Mouse (Mus musculus): ENCODE results near the gene Tpo.

Tpo gene

GRCm38 (mm10) chr12:30132524-30132923 lies at the start of gene Tpo:
Gene Tpo, minus strand, starts transcription at chr12:30132624.
- in situ Hi-C loops (cut with MseI, MboI): no loop called here

- in situ Hi-C loops (cut with MseI, MboI): no loop called here
Measured at GRCm38 (mm10) chr12:30181721-30182120, 49.3 kb upstream of the Tpo start.

- in situ Hi-C loops (cut with MseI, MboI): no loop called here
Measured at GRCm38 (mm10) chr12:30179623-30180022, 47.2 kb upstream of the Tpo start.

- in situ Hi-C loops (cut with MseI, MboI): no loop called here
Measured at GRCm38 (mm10) chr12:30177966-30178365, 45.5 kb upstream of the Tpo start.

GRCm38 (mm10) chr12:30177529-30177928 lies 45.1 kb upstream of the Tpo start:
- in situ Hi-C loops (cut with MseI, MboI): no loop called here

GRCm38 (mm10) chr12:30168491-30168890 lies 36.1 kb upstream of the Tpo start:
- in situ Hi-C loops (cut with MseI, MboI): no loop called here

GRCm38 (mm10) chr12:30164538-30164937 lies 32.1 kb upstream of the Tpo start:
- in situ Hi-C loops (cut with MseI, MboI): no loop called here

GRCm38 (mm10) chr12:30164005-30164404 lies 31.6 kb upstream of the Tpo start:
- in situ Hi-C loops (cut with MseI, MboI): no loop called here

GRCm38 (mm10) chr12:30161731-30162406 lies 29.4 kb upstream of the Tpo start:
- in situ Hi-C loops (cut with MseI, MboI): no loop called here

- in situ Hi-C loops (cut with MseI, MboI): no loop called here
Measured at GRCm38 (mm10) chr12:30160475-30160874, 28.1 kb upstream of the Tpo start.

GRCm38 (mm10) chr12:30159788-30160187 lies 27.4 kb upstream of the Tpo start:
- in situ Hi-C loops (cut with MseI, MboI): no loop called here

GRCm38 (mm10) chr12:30154079-30154673 lies 21.8 kb upstream of the Tpo start:
- in situ Hi-C loops (cut with MseI, MboI): no loop called here

GRCm38 (mm10) chr12:30142085-30142484 lies 9.7 kb upstream of the Tpo start:
- in situ Hi-C loops (cut with MseI, MboI): no loop called here

GRCm38 (mm10) chr12:30129411-30129716 lies 3.1 kb downstream of the Tpo start:
- in situ Hi-C loops (cut with MseI, MboI): no loop called here

GRCm38 (mm10) chr12:30128561-30129410 lies 3.6 kb downstream of the Tpo start:
- in situ Hi-C loops (cut with MseI, MboI): no loop called here

- in situ Hi-C loops (cut with MseI, MboI): no loop called here
Measured at GRCm38 (mm10) chr12:30122347-30122746, 10.1 kb downstream of the Tpo start.

- in situ Hi-C loops (cut with MseI, MboI): no loop called here
Measured at GRCm38 (mm10) chr12:30112271-30112670, 20.2 kb downstream of the Tpo start.

- in situ Hi-C loops (cut with MseI, MboI): no loop called here
Measured at GRCm38 (mm10) chr12:30109646-30110605, 22.5 kb downstream of the Tpo start.

GRCm38 (mm10) chr12:30102891-30103565 lies 29.4 kb downstream of the Tpo start:
- in situ Hi-C loops (cut with MseI, MboI): no loop called here

GRCm38 (mm10) chr12:30092081-30092480 lies 40.3 kb downstream of the Tpo start:
- in situ Hi-C loops (cut with MseI, MboI): no loop called here

GRCm38 (mm10) chr12:30083971-30084370 lies 48.5 kb downstream of the Tpo start:
- in situ Hi-C loops (cut with MseI, MboI): no loop called here
